Mouse (Mus musculus) heart, embryonic 10.5 days (tissue): Measurements from ENCODE around the gene Pnisr. TPM values are rescaled to one million over a fixed set of nuclear protein-coding genes. Genes with fewer than 3 reads are reported as not detected.

ENCODE experiments used
- DNase-seq: peaks from one replicate; pipeline ENCODE4 v3.0.0-alpha.2; 2017; ENCODE audit warnings: low spot score
- H3K27ac ChIP-seq: fragments of 300-500 bp; sonication (generic); 2 replicates; pipeline ENCODE4 v1.5.1; 2016; ENCODE audit warnings: mild to moderate bottlenecking
- H3K27me3 ChIP-seq: fragments of 300-500 bp; sonication (generic); 2 replicates; pipeline ENCODE4 v1.6.1; 2016; ENCODE audit warnings: mild to moderate bottlenecking; ENCODE audit not compliant: poor library complexity, insufficient read depth, severe bottlenecking
- H3K36me3 ChIP-seq: fragments of 300-500 bp; sonication (generic); 2 replicates; pipeline ENCODE4 v1.6.1; 2016; ENCODE audit warnings: mild to moderate bottlenecking, moderate library complexity
- H3K4me1 ChIP-seq: fragments of 300-500 bp; sonication (generic); 2 replicates; pipeline ENCODE4 v1.6.1; 2016; ENCODE audit warnings: mild to moderate bottlenecking
- H3K4me3 ChIP-seq: fragments of 300-500 bp; sonication (generic); 2 replicates; pipeline ENCODE4 v1.5.1; 2016; ENCODE audit warnings: mild to moderate bottlenecking, moderate library complexity
- H3K9me3 ChIP-seq: fragments of 300-500 bp; sonication (generic); 2 replicates; pipeline ENCODE4 v1.6.1; 2016; ENCODE audit warnings: mild to moderate bottlenecking, moderate library complexity
- WGBS: fragments of 180-500 bp; shearing (Covaris S2); methylation state at CpG from one replicate; pipeline ENCODE4 v1.1.7; 2016; 5-methylcytosine and 5-hydroxymethylcytosine counted together
- polyA plus RNA-seq: library from polyadenylated mRNA; unstranded; fragments of >200 nt; fragmentation: Nextera tagmentation; extraction: Ambion mirVana; gene quantifications from 2 replicates; pipeline ENCODE4 v1.2.1, GENCODE M21; 2016

Gene Pnisr
- polyA plus RNA-seq, 1 experiment from 2014 or later, result 103 TPM

DNA sequence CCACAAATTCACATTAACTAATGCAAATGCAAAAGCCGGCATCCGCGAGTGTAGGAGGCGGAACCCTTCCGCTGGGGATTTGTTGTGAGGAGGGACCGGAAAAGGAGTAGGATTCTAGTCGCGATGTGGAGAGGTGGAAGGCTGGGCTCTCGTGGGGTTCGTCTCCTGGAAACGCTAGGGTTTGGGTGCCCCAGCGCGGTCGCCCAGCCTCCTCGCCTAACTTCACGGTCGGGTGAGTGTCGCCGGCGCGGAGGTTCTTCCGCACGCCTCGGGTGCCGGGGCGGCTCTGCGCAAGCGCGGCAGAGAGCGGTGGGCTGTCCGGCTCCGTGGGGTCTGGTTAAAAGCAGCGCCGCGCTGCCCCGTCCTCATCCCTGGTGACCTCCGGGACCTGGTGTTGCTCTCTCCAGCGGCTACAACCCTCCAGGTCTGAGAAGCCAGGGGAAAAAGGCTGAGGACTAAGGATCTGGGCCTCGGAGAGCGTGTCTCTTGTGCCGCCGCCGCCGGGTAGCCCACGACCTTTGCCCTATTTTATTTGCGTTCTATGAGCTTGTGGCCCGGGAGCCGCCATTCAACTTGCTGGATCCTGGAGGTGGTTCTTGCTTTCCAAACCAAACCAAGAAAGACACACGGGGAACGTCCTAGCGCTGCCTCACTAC is 32.3 kb downstream of the Pnisr start, which contains the start of gene Coq3:
Gene Coq3, plus strand, starts transcription at position 109 of the 656 bp plus-strand sequence.
- Histone ChIP-seq H3K27me3 (no peaks in the 10 kb centered on the region), H3K36me3 (peaks cover 17% of the 10 kb centered on the region), H3K27ac (peak within 1 kb of the TSS; percentile 94), H3K4me1 (no peaks in the 10 kb centered on the region), H3K9me3 (no peaks in the 10 kb centered on the region), H3K4me3 (peak within 1 kb of the TSS; percentile 72)
- peak; percentile 93 for DNase-seq
- WGBS, result under 1% methylated on average over 51 of the region's 51 CpGs

DNA sequence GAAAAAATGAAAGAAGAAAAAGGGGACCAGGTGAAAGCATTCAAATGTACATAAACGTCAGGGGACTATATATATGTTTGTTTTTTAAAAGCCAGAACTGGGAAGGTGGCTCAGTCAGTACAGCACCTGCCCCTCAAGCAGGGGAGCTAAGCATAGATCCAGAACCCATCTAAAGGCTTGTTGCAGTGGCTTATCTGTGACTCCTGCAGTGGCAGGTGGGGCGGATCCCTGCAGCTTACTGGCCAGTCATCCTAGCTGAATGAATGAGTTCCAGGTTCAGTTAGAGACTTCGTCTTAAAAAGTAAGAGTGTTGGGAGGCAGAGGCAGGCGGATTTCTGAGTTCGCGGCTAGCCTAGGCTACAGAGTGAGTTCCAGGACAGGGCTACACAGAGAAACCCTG is 35.4 kb downstream of the Pnisr start:
- 88% methylated on average over 6 of the region's 6 CpGs for WGBS
- Histone ChIP-seq H3K27ac (no peak overlapping the region), H3K4me3 (no peak overlapping the region), H3K9me3 (no peaks in the 10 kb centered on the region), H3K27me3 (no peaks in the 10 kb centered on the region), H3K36me3 (no peaks in the 10 kb centered on the region), H3K4me1 (no peaks in the 10 kb centered on the region)
- no peak for DNase-seq

- no peak overlapping the region for H3K4me3 ChIP-seq
- H3K36me3 ChIP-seq, result no peaks in the 10 kb centered on the region
- H3K27ac ChIP-seq, result no peak overlapping the region
- no peak for DNase-seq
- WGBS, result 78% methylated on average over 8 of the region's 8 CpGs
- no peaks in the 10 kb centered on the region for H3K4me1 ChIP-seq
- no peaks in the 10 kb centered on the region for H3K9me3 ChIP-seq
- H3K27me3 ChIP-seq, result no peaks in the 10 kb centered on the region
Measured at GRCm38 (mm10) chr4:21885831-21886230, 38.4 kb downstream of the Pnisr start.

Other genes with a start within 250 kb of the Pnisr start
- not detected in 2 replicates for gene Prdm13, start 161.6 kb upstream of the Pnisr start, polyA plus RNA-seq
- gene Ccnc, start 119.9 kb upstream of the Pnisr start, polyA plus RNA-seq, result 31.2 and 36.0 TPM in 2 replicates
- gene Usp45, start 80.4 kb upstream of the Pnisr start, polyA plus RNA-seq, result 8.9 and 9.5 TPM in 2 replicates
- gene Tstd3, start 80.4 kb upstream of the Pnisr start, polyA plus RNA-seq, result 26.7 and 28.0 TPM in 2 replicates
- gene Coq3, start 32.1 kb downstream of the Pnisr start, polyA plus RNA-seq, result 17.8 and 18.2 TPM in 2 replicates
- 3.9 and 4.4 TPM in 2 replicates for gene Faxc, start 83.7 kb downstream of the Pnisr start, polyA plus RNA-seq